Mouse (Mus musculus): ENCODE measurements around the gene Cttnbp2nl.
A peak's percentile ranks its signal among the peaks of the same experiment; 100 is the strongest.

DNA sequence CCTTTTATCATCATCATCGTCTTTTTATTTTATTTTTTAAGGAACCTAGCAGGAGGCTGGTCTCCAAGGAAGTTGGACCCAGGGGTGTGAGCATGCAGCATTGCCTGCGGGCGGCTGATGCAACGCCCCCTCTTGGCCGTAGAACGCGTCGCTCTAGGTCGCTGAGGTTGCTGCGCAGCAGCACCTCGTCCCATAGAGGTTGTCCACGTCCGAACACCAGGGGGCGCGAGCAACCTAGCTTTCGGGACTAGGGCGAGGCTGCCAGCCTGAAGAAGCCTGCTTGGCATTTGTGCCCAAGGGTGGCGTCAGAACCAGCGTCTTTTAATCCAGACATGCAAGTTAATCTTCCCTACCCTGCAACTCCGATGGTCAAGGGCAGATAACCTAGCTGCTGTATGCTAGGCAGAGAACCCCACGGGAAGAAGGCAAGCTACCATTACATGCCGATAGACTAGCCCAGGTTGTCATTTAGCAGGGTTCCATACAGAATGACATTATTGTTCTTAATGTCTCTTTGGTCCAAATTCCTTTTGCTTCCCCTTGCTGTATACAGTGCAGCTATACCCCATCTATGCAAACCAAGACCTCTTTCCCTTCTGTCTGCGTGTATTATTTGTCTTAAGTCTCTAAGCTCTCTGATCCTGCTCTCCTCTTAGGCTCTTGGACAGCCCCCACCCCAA lies 60.1 kb downstream of the Cttnbp2nl start:
- TF ChIP-seq CTCF (IDR thresholded peaks at IDR 0.05; ENCODE audit: low read depth, low read length) = peak; percentile 48; the same call in 1 of the 2 replicates
- no peak for TF ChIP-seq GATA1 (IDR thresholded peaks at IDR 0.05; ENCODE audit: borderline replicate concordance, low read length)
- TF ChIP-seq TAL1 (conservative IDR thresholded peaks at IDR 0.05; ENCODE audit: low read depth, low read length) = no peak
